Mouse (Mus musculus) bone marrow, adult 2 months (tissue): ENCODE measurements around the gene Ltn1.

Experiments
- CTCF ChIP-seq: fragments of 200-500 bp; IDR thresholded peaks from 2 replicates; pipeline ENCODE4 v1.5.1; 2011; ENCODE audit warnings: low read length, control low read depth; ENCODE audit not compliant: control insufficient read depth, insufficient read depth
- POLR2A ChIP-seq: fragments of 200-500 bp; IDR thresholded peaks from 2 replicates; pipeline ENCODE4 v1.6.1; 2011; ENCODE audit warnings: low read depth, mild to moderate bottlenecking, control low read depth, low read length, borderline replicate concordance; ENCODE audit not compliant: control insufficient read depth

DNA sequence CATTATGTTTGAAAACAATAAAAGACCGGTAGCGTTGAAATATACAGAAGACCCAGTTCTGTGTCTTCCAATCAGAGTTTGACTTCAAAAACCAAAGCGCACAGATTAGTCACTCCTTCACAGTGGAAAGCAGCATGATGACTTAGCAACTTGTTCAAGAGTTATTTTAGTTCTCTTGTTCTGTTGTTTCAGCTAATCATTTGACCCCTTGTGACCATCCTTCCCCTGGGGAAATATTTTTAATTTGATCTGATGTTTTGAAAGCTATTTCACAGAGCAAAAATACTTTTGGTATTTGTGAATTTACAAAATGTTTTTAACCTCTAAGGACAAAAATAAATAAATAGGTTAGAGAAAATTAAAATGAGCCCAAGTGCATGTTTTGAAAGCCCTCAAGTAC lies 97.7 kb downstream of the Ltn1 start:
- TF ChIP-seq CTCF (no peak), POLR2A (no peak)
